Mouse (Mus musculus): ENCODE measurements around the gene Pim1.

GRCm38 (mm10) chr17:29525613-29526012, 35.1 kb downstream of the Pim1 start:
- TF ChIP-seq CTCF (IDR thresholded peaks at IDR 0.05; ENCODE audit: low read depth) = peak; percentile 21; the same call in 1 of the 2 replicates
- no peak for TF ChIP-seq EP300 (IDR thresholded peaks at IDR 0.05; ENCODE audit: low read depth)

Measured in liver, postnatal 0 days (tissue).